Mouse (Mus musculus) regulatory T cell (primary cell): Measurements from ENCODE around the gene Babam1.

Source experiments
- in situ Hi-C: fragments of 300-600 bp; cut with MboI, MseI; formaldehyde crosslinking; loops from one replicate; pipeline ENCODE4 v1.15.1; 2025; ENCODE audit warnings: high pct_unique_total_duplicates

Gene Babam1

GRCm38 (mm10) chr8:71380178-71381171 is 16.2 kb upstream of the Babam1 start:
- in situ Hi-C loops: no loop called here

- in situ Hi-C loops: no loop called here
Observed at GRCm38 (mm10) chr8:71381421-71381970, 15.2 kb upstream of the Babam1 start, which contains the start of gene Nr2f6. Gene Nr2f6, minus strand, starts transcription at chr8:71381960.

- in situ Hi-C loops: no loop called here
Observed at GRCm38 (mm10) chr8:71381971-71382961, 14.4 kb upstream of the Babam1 start.

GRCm38 (mm10) chr8:71383396-71383795 is 13.3 kb upstream of the Babam1 start:
- in situ Hi-C loops: no loop called here

- in situ Hi-C loops: no loop called here
Observed at GRCm38 (mm10) chr8:71383860-71384259, 12.8 kb upstream of the Babam1 start.

- in situ Hi-C loops: no loop called here
Observed at GRCm38 (mm10) chr8:71385212-71385835, 11.3 kb upstream of the Babam1 start.

- in situ Hi-C loops: no loop called here
Observed at GRCm38 (mm10) chr8:71388267-71388666, 8.4 kb upstream of the Babam1 start.

- in situ Hi-C loops: no loop called here
Observed at GRCm38 (mm10) chr8:71391696-71392095, 5.0 kb upstream of the Babam1 start.

- in situ Hi-C loops: no loop called here
Observed at GRCm38 (mm10) chr8:71392391-71392790, 4.3 kb upstream of the Babam1 start.

GRCm38 (mm10) chr8:71392871-71393270 is 3.8 kb upstream of the Babam1 start:
- in situ Hi-C loops: no loop called here

GRCm38 (mm10) chr8:71394481-71394880 is 2.2 kb upstream of the Babam1 start:
- in situ Hi-C loops: no loop called here

GRCm38 (mm10) chr8:71395071-71395470 is 1.6 kb upstream of the Babam1 start:
- in situ Hi-C loops: no loop called here

- in situ Hi-C loops: no loop called here
Observed at GRCm38 (mm10) chr8:71395629-71396028, 1.0 kb upstream of the Babam1 start, which contains the start of gene Ushbp1. Gene Ushbp1, minus strand, starts transcription at chr8:71395802.

- in situ Hi-C loops: no loop called here
Observed at GRCm38 (mm10) chr8:71397701-71398100, 1.0 kb downstream of the Babam1 start.

- in situ Hi-C loops: no loop called here
Observed at GRCm38 (mm10) chr8:71400826-71401225, 4.2 kb downstream of the Babam1 start.

GRCm38 (mm10) chr8:71401454-71401853 is 4.8 kb downstream of the Babam1 start:
- in situ Hi-C loops: no loop called here

GRCm38 (mm10) chr8:71402446-71402964 is 5.8 kb downstream of the Babam1 start:
- in situ Hi-C loops: no loop called here

GRCm38 (mm10) chr8:71403107-71403885 is 6.6 kb downstream of the Babam1 start:
- in situ Hi-C loops: no loop called here

GRCm38 (mm10) chr8:71404011-71404410 is 7.3 kb downstream of the Babam1 start:
- in situ Hi-C loops: no loop called here

GRCm38 (mm10) chr8:71404951-71405351 is 8.3 kb downstream of the Babam1 start:
- in situ Hi-C loops: loop anchor here (5.0 kb wide), 2 partner anchors 33 to 62 kb away; partner anchors contain the start of genes Dda1 and Ocel1
